Mouse (Mus musculus): ENCODE data around the gene Cacnb4. TPM values are rescaled to one million over a fixed set of nuclear protein-coding genes. Genes with fewer than 3 reads are reported as not detected.

Gene Cacnb4
- total RNA-seq, 2 experiments from 2014 or later = 0.27 to 0.28 TPM

DNA sequence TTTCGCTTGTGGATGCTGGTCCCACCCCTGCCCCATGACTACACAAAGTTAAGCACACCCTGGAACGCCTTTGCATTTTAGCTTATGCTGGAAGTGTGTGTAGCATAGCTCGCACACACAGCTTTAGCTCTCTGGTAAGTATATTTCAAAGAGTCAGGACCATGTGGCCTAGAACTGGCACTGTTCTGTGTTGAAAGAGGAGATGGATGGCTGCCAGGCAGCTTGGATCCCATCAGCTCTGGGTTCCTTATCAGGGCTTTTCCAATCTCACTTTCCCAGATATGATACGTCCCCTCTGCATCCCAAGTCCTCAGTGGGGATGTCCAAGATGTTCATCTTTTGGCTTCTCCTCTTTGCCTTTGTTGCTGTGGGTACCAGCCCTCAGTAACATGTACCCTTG, 157.9 kb downstream of the Cacnb4 start:
- no peak for DNase-seq

DNA sequence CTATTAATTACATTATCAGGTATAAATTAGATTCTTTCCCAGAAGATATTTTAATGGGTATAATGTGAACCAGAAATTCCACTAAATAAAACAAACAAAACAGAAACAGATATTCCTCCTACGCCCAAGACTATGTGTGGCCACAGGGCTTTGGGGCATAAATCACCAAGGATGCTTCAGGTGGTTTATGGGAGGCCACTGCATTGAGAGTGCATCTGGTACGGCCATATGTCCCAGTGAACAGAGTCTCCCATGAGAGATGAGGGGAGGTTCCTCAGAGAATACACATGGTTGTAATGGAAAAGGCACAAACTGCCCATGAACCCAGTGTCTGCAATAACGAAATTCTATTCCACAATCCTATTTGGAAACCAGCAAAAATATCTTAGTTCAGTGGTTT, 160.1 kb downstream of the Cacnb4 start:
- DNase-seq = no peak

DNA sequence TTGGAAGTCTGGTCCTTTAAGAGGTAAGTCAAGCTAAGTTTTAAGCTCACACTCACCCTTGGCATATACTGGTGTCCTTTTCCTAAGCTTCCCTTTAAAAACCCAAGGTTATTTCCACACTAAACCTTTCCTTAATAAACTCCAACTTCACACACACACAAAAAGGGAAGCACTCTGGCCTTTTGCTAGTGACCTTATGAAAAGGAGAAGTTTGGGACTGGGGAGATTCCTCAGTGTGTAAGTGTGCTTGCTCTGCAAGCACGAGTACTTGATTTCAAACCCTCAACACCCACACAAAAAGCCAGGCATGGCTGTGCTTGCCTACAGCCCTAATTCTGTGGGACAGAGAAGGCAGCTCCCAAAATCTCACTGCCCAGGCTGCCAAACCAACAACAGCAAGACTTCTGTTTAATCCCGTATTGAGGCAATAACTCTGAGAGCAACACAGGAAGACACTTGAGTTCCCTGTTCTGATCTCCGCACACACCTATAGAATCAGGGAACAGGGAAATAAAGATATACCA, 163.7 kb downstream of the Cacnb4 start:
- DNase-seq = no peak

DNA sequence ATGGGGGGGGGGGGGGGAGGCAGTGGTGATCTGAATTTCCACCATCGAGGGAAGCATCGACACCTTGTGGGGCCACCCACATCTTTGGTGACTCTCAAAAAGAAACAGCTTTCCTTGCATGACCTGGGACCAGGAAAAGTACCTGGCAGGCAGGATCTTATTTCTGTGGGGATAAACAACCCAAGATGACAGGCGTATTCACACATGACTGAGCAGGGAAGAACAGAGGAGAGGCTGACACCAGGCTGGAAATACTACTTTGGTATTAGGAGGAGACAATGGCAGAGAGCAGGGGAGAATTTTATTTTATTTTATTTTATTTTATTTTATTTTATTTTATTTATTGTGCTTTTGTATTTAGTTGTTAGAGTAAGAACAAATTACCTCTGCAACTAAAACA, 164.4 kb downstream of the Cacnb4 start:
- DNase-seq = no peak

DNA sequence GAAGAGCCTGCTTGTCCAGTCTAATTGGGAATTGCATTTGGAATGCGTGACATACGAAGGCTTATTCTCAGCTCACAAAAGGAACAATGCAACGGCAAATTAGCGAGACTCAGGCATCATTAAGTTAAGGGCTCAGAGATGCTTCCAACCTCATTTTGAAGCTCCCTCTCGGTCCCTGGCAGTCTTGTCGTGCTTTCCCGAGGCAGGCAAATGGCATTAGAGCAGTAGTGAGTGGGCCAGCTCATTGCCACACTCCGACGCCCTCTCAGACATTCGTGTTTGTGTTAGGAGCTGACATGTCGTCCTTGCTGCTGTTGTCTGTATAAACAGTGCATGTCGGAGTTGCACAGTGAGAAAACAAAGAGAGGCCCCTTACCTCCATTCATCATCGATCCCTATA, 164.8 kb downstream of the Cacnb4 start:
- no peak for DNase-seq

DNA sequence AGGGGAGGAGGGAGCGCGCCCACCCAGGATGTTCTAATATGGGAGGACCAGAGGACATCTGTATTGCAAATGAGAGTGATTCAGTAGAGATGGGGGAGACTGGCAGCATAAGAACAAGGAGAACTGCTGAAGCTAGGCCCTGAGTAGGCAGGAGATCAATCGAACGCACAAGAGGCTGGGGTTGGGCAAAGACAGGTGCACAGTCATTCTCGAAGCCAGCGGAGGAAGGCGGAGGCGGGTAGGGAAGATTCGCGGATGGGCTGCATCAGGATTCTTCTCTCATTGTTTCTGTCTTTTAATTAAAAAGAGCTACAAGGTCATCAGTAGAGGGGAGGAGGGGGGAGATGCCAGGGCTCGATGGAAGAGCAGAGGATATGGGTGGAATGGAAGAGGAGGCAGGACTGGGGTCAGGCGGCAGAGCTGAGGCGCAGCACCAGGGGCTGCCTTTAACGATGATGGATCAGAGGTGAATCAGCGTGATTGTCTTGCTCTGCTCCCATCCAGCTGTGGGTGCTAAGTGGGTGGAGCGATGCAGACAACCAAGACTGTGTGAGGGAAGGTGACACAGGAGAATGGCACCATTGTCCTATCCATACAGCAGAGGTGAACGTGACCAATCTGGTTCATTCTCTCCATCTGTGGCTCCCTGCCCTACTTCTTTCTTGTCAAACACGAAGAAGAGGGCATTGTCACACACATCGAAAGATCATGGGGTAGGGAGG, 166.7 kb downstream of the Cacnb4 start:
- no peak for DNase-seq

DNA sequence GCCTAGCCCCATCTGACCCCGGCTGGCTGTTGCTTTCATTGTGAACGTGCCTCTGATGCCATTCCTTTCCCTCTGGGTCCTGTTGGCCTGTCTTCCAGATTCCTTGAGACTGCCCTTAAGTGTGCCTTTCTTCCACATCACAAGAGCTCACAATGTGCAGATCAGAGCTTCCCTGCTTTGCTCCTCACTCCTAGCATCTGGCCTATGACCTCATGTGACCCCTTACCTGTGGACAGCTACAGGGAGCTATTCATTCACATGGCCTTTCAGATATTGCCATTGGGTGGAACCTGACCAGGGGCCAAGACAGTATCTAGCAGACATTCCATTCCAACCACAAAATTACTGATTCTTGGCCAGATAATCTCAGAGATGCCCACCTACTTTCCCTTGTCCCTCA, 171.5 kb downstream of the Cacnb4 start:
- DNase-seq = no peak

DNA sequence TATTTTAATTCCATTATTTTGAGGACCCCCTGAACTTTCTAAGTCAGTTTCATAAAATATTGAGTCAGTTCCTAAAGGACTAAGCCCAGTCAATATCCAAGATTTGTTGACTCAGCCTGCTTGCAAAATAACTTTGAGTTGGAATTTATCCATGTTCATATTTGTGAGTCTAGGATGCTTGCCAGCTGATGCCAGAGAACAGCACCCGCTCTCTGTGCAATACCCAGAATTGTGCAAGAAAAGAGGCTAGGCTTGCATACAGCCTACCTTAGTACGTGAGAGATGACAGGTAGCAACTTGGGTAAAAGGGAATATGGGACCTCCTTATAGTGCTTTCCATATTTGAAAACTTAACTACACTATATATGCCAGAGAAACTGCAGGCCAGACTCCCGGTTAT, 171.9 kb downstream of the Cacnb4 start:
- DNase-seq = peak in 1 of 2 experiments; percentile 52

DNA sequence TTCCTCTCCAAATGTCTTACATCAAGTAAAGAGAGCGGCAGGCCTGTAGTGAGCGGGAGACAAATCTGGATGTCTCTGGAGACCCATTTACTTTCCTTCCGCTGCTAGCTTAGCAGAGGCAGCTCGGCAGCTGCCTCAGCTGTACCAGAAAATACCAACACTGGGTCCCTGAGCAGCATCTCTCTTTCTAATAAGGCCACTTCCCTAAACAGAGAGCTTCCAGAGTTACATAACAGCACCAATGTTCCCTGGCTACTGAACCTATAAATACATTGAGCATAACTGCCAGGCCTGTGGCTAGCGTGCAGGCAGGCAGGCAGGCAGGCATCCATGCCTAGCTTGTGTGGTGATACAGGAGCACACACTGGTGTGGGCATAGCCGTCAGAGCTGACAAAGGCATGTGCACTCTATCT, 176.8 kb downstream of the Cacnb4 start:
- peak; percentile 35 to 65 for DNase-seq

DNA sequence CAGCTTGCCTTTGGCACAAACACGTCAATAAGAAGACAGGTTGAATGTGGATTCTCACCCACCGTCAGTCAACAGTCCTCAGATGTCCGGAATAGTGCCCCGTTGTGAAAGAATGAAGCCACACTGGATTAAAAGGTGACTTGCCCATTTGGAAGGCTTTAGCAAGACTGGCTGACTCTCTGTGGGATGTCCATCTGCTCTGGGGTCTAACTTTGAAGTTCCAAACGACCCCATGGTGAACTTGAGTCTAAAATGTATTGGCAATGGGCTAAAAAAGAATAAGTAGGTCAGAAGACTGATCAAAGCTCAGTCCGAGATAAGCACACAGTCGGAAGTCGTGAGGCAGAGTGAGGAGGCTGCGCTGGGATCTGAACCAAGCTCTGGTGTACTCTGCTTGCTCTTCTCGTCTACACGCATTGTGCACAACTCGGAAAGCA, 177.5 kb downstream of the Cacnb4 start:
- DNase-seq = no peak

DNA sequence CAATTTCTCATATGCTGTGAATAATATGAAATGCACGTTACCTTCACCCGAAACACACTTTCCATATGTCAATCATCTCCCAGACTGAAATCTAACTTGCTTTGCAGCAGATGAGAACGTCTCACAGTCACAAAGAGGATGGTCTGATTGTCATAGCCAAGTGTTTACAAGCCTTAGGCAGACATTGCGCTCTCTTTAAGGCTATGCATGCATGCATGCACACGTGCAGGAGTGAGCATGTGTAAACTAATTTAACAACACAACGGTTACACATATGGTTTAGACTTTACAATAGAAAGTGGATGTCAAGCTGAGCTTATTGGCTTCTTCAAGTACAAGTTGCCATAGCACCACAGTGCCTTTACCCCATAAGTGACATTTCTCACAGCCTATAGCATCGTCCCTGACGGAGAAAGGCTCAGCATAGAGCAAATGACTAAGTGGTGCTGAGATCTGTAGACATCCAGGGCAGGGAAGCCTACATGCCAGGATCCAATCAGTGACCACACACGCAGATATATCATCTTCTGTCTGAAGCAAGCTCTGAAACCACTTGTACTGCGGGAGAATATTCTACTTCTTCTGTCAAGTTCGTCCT, 181.4 kb downstream of the Cacnb4 start:
- DNase-seq = no peak

DNA sequence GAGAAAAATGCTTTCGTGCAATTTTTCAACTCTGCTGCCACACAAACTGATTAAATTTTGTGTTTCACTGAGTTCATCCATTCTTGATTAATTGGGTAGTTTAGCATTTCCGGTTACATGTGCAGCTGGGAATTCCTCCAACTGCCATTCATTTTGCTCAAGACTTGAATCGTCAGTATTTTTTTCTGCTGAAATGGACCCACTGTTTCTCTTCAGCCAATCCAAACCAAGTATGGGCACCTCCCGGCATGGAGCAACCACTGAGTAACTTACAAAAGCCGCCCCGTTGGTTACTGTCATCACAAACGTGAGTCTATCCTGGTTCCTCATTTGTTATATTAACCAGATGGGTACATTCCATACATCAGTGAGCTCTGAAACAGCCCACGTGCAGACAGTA, 182.4 kb downstream of the Cacnb4 start:
- DNase-seq = no peak

DNA sequence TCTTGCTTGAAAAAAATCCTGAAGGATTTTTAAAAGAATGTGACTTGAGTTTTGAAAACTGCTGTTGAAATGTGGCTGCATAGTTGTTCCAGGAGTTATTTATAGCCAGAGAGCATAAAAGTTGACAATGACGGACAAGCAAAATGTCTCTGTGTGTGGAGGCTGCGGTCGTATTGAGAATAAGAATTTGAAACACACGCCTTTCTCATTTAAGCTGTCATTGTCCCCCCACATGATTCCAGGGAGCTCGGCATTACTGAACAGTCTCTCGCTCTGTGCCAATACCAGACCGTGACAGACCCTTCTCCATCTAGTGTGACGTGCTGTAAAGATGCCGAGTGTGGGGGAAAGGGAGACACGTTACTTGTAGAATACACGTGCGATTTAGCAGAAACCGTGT, 183.8 kb downstream of the Cacnb4 start:
- peak in 1 of 2 experiments; percentile 33 for DNase-seq

DNA sequence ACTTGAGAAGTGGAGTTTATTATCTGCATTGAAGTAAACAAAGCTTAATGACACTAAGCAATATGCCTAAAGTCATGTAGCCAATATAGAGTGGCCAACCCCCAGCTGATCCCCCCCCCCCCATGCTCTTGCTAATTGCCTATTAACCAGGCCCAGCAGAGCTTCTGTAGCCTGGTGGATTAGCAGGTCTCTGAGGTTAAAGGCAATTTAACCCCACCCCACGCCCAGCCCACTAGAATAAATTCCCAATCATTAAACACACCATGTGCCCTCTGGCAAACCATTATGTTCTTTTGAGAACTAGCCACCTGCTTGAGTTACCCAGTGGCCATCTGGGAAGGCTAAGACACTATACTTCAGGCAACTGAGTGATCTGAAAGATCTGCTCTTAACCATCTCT, 186.8 kb downstream of the Cacnb4 start:
- DNase-seq = no peak

DNA sequence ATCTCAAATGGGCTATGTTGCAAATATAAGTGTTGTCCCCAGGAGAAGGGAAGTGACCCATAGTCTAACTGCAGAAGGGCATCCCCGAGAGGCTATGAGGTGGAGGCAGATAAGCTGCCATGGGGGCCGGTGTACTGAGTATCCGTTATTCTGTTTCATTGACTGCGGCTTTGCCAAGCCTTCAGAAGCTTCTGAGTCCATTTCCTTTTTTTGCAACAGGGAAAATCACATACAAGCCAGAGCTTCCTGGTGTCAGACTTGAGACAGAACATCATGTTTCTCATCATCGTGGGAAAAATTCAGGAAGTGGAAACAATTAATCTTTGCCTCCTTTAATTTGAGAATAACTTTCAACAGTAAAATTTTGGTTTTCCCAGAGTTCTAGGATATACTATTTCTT, 193.1 kb downstream of the Cacnb4 start:
- peak in 1 of 2 experiments; percentile 19 for DNase-seq

DNA sequence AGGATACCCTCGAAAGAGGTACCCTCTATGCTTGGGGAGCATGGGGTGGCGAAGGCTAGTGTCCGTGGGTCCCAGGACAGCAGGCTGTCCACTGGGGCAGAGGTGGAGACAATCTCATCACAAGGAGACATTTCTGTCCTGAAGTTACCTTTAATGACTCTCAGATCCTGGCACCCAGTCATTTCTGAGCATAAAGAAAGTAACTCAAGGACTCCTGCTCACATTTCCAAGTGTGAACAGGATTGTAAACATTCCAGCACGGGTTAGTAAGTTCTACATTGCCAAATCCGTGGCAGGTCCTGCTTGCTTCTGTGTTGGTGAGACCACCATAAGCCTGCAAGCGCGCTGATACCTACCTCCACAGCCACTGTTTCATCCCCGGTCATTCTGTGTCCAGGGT, 196.2 kb downstream of the Cacnb4 start:
- DNase-seq = no peak

DNA sequence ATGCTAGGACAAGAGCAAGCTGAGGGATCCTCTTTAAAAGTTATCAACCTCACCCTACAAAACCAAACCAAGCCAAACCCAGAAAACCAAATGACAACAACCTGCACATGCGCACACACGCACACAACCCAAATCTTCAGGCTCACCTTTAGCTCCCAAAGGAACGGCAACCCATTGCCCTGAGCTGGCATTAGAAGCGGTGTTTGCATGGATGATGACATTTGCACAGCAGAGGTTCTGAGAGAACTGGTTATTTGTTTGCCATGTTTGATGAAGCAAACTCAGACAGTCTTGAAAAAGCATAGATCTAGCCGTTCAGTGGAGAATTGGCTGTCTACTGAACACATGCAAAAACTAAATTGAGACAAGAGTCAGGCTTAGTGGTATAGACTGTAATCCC, 198.1 kb downstream of the Cacnb4 start:
- DNase-seq = no peak

DNA sequence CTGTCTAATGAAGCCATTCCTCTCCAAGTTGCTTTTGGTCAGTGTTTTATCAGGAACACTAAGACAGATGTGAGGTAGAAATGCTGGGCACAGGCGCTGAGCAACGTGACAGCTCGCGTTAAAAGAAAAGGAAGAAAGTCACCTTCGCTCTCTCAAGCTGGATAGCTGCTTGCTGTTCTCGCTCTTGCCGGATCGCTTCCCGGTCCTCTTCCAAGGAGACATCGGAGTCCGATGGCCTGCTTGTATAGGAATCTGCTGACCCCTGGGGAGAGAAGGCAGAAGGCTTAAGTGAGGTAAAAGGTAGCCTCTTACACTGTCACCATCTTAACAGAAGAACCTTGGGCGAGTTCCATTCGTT, 199.1 kb downstream of the Cacnb4 start:
- DNase-seq = no peak

DNA sequence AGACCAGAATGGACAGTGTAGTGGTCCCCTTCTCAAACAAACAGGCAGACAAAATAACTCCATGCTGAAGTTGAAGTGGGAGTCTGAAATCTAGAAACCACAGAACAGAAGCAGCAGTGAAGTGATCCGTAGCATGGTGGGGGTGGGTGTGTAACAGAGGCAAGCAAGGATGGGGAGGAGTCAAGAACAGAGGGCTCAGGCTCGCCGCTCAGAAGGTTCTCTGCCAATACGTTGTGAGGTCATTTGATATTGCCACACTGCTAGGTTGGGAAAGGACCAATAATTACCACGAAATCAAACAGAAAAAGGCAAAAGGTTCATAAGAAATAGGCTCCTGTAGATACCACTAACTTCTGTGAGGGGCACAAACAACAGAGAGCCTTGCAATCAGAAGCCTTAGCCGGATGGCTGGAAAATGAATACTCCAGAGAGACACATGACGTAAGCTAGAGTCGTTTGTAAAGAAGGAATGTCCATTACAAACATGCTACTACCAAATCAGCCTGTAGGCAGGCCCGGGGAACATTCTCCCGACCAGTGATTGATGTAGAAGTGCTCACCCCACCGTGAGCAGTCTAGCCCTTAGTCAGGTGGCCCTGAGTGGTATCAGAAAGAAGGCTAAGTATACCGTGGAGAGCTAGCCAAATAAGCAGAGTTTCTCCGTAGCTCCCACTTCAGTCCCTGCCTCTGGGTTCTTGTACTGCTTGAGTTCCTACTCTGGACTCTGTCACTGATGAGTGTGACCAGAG, 199.7 kb downstream of the Cacnb4 start:
- peak in 1 of 2 experiments; percentile 22 for DNase-seq

DNA sequence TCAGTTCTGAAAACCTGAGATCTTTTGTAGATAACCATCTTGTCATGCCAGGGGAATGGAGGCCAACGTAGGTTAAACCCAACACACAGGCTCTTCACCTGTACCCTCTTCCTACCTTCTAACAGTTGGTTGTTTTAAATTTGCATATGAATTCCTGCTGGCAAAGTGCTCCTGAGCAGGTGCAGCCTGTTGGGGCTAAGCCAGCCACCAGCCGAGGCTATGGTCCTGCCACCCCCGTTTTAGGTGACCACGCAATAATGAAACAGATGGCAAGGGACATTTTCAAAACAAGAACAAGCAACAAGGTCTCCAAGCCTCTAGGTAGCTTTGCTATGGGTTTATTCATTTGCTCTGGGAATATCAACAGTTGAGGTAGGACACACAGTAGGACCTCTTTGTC, 200.8 kb downstream of the Cacnb4 start:
- no peak for DNase-seq

DNA sequence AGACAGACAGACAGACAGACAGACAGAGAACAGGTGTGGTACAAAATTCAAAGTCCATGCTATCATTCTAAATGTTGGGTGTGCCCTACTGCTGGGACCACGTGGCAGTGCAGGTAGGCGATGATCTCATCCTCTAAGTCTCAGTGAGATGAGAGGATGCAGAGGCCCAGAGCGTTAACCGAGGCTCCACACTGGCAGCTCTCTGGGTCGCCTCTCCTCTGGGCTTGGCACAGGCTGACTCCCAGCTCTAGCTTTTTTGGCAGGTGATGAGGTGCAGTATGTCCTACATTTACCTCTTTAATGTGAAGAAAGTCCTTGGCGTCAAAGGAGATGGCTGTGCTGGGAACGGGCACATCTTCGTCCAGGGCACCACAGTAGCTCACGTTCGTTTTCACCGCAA, 202.1 kb downstream of the Cacnb4 start:
- no peak for DNase-seq

DNA sequence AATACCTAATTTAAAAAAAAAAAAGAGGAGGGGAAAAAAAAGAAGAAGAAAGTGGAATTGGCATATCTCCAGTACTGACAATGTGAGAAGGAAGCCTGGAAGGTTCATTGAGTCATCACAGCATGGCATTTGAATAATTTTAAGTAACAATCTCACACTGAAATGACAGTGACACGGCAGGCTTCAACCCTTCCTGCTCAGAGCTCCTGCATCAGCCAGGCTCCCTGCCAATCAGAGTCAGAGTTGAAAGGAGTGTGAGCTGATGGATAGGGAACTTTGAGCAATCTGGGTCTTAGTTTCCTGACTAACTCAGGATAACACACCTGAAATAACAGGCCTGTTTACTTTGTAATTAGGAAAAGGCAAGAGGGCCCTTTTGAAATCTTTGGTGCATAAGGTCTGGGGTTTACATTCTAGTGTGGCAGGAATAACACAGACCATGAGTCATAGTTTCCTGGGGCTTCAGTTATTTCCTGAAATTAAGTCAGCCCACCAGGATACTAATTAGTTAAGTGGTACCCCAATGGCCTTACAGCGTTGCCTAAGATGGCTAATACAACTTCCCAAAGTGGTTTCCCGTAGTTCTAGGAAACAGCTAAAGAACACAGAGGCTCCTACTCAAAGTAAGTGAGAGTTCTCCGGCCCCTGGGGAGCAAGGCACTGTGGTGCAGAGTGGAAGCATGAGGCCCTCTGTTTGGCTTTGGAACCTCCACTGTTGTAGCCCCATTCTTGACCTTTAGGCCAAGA, 204.9 kb downstream of the Cacnb4 start:
- peak in 1 of 2 experiments; percentile 16 for DNase-seq

All from heart, adult 18-20 months (tissue).